Mouse (Mus musculus) heart, embryonic 12.5 days (tissue): Measurements from ENCODE around the gene Adgrg1. TPM values are rescaled to one million over a fixed set of nuclear protein-coding genes. Genes with fewer than 3 reads are reported as not detected.

ENCODE experiments used
- ATAC-seq: fragments of 200-750 bp; cut with Nextera tagmentation; 2 replicates; pipeline ENCODE4 v1.8.0; 2017; ENCODE audit warnings: moderate TSS enrichment, moderate library complexity; ENCODE audit not compliant: insufficient number of reproducible peaks, low FRiP score
- H3K27ac ChIP-seq: fragments of 300-500 bp; sonication (generic); 2 replicates; pipeline ENCODE4 v1.5.1; 2016; ENCODE audit warnings: mild to moderate bottlenecking, moderate library complexity; ENCODE audit not compliant: poor library complexity, severe bottlenecking
- H3K27me3 ChIP-seq: fragments of 300-500 bp; sonication (generic); replicated peaks from 2 replicates; pipeline ENCODE4 v1.6.1; 2016; ENCODE audit warnings: mild to moderate bottlenecking, moderate library complexity
- H3K36me3 ChIP-seq: fragments of 300-500 bp; sonication (generic); 2 replicates; pipeline ENCODE4 v1.6.1; 2016; ENCODE audit warnings: mild to moderate bottlenecking, moderate library complexity
- H3K4me1 ChIP-seq: fragments of 300-500 bp; sonication (generic); replicated peaks from 2 replicates; pipeline ENCODE4 v1.6.1; 2016; ENCODE audit warnings: mild to moderate bottlenecking
- H3K4me2 ChIP-seq: fragments of 300-500 bp; sonication (generic); 2 replicates; pipeline ENCODE4 v1.6.1; 2016; ENCODE audit warnings: mild to moderate bottlenecking, moderate library complexity
- H3K4me3 ChIP-seq: fragments of 300-500 bp; sonication (generic); 2 replicates; pipeline ENCODE4 v1.5.1; 2016; ENCODE audit warnings: mild to moderate bottlenecking
- H3K9ac ChIP-seq: fragments of 300-500 bp; sonication (generic); 2 replicates; pipeline ENCODE4 v1.6.1; 2016; ENCODE audit warnings: mild to moderate bottlenecking, moderate library complexity
- H3K9me3 ChIP-seq: fragments of 300-500 bp; sonication (generic); replicated peaks from 2 replicates; pipeline ENCODE4 v1.6.1; 2016; ENCODE audit warnings: mild to moderate bottlenecking, moderate library complexity
- whole genome bisulfite sequencing: fragments of 180-500 bp; shearing (Covaris S2); methylation state at CpG from one replicate; pipeline ENCODE4 v1.1.7; 2016; 5-methylcytosine and 5-hydroxymethylcytosine counted together
- polyA plus RNA-seq: library from polyadenylated mRNA; unstranded; fragments of >200 nt; fragmentation: Nextera tagmentation; extraction: Ambion mirVana; gene quantifications from 2 replicates; pipeline ENCODE4 v1.2.1, GENCODE M21; 2016

Gene Adgrg1
- polyA plus RNA-seq, 1 experiment from 2014 or later: 6.0 TPM

- Histone ChIP-seq H3K4me1 (peaks cover 55% of the 10 kb centered on the region), H3K4me2 (no peak overlapping the region), H3K36me3 (no peaks in the 10 kb centered on the region), H3K27ac (no peak overlapping the region), H3K9me3 (no peaks in the 10 kb centered on the region), H3K4me3 (no peak overlapping the region), H3K27me3 (no peaks in the 10 kb centered on the region), H3K9ac (no peak overlapping the region)
- WGBS: 76% methylated on average over 6 of the region's 6 CpGs
- no peak for ATAC-seq
Observed at GRCm38 (mm10) chr8:94988619-94989018, 14.1 kb downstream of the Adgrg1 start.

DNA sequence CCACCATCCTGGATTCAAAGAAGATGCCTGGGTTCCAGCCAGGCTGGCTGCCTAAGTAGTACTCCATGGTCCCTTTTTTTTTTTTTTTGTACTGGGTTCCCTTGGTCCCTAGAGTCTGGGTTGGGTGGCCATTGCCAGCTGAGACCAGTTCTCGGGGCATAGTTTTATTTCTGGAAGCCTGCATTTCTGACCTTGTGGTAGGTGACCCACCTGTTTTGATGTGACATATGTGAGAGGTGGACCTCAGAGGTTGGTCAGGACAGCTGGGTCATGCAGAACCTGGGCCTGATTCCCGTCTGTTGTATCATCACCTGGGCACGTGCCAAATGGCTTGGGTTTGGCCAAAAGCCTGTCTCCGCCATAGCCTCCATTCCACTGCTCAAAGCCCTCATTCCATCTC lies 15.2 kb downstream of the Adgrg1 start:
- no peak for ATAC-seq
- Histone ChIP-seq H3K9me3 (no peaks in the 10 kb centered on the region), H3K4me2 (no peak overlapping the region), H3K4me1 (peaks cover 54% of the 10 kb centered on the region), H3K4me3 (no peak overlapping the region), H3K27ac (no peak overlapping the region), H3K27me3 (no peaks in the 10 kb centered on the region), H3K36me3 (no peaks in the 10 kb centered on the region), H3K9ac (no peak overlapping the region)
- 87% methylated on average over 4 of the region's 4 CpGs for WGBS

GRCm38 (mm10) chr8:94990598-94991453 lies 16.3 kb downstream of the Adgrg1 start:
- Histone ChIP-seq H3K9me3 (no peaks in the 10 kb centered on the region), H3K27ac (no peak overlapping the region), H3K36me3 (no peaks in the 10 kb centered on the region), H3K4me2 (no peak overlapping the region), H3K4me3 (no peak overlapping the region), H3K9ac (no peak overlapping the region), H3K4me1 (peaks cover 47% of the 10 kb centered on the region), H3K27me3 (no peaks in the 10 kb centered on the region)
- ATAC-seq: no peak
- 56% methylated on average over 11 of the region's 11 CpGs for WGBS

DNA sequence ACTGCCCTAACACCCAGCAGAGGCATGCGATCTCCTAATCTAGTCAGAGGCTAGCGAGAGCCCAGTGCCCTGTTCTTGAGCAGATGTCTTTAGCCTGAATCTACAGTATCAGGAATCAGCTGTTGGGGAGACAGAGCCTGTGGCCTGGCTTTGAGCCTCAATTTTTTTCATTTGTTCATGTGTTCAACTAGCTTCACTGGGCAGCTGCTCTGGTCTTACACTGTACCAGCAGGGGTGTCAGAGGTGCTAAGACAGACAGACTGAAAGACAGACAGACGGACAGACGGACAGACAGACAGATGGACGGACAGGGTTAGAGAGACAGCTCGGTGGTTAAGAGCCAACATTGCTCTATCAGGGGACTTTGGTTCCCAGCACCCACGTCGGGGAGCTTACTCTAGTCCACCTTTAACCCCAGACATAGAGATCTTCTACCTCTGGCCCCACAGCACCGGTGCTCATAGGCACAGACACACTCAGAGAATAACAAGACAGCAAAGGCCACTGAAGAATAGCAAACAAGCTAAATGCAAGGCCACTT lies 17.0 kb downstream of the Adgrg1 start:
- no peak overlapping the region for H3K4me2 ChIP-seq
- no peaks in the 10 kb centered on the region for H3K9me3 ChIP-seq
- no peak overlapping the region for H3K4me3 ChIP-seq
- peaks cover 46% of the 10 kb centered on the region for H3K4me1 ChIP-seq
- H3K9ac ChIP-seq: no peak overlapping the region
- 76% methylated on average over 9 of the region's 9 CpGs for WGBS
- no peak overlapping the region for H3K27ac ChIP-seq
- ATAC-seq: no peak
- no peaks in the 10 kb centered on the region for H3K36me3 ChIP-seq
- H3K27me3 ChIP-seq: no peaks in the 10 kb centered on the region

- WGBS: 87% methylated on average over 4 of the region's 4 CpGs
- Histone ChIP-seq H3K4me1 (peaks cover 41% of the 10 kb centered on the region), H3K36me3 (no peaks in the 10 kb centered on the region), H3K4me3 (no peak overlapping the region), H3K27ac (no peak overlapping the region; the same call in 1 of the 2 replicates), H3K27me3 (no peaks in the 10 kb centered on the region), H3K9ac (no peak overlapping the region), H3K4me2 (no peak overlapping the region), H3K9me3 (no peaks in the 10 kb centered on the region)
- no peak for ATAC-seq
Observed at GRCm38 (mm10) chr8:94992010-94992409, 17.5 kb downstream of the Adgrg1 start.

- Histone ChIP-seq H3K9ac (no peak overlapping the region), H3K4me1 (peaks cover 41% of the 10 kb centered on the region)
Observed at GRCm38 (mm10) chr8:94992534-94992933, 18.0 kb downstream of the Adgrg1 start.

GRCm38 (mm10) chr8:94992996-94993724 lies 18.6 kb downstream of the Adgrg1 start:
- Histone ChIP-seq H3K9me3 (no peaks in the 10 kb centered on the region), H3K36me3 (no peaks in the 10 kb centered on the region), H3K27me3 (no peaks in the 10 kb centered on the region), H3K9ac (no peak overlapping the region), H3K27ac (no peak overlapping the region), H3K4me3 (no peak overlapping the region), H3K4me2 (no peak overlapping the region), H3K4me1 (peaks cover 46% of the 10 kb centered on the region)
- WGBS: 75% methylated on average over 9 of the region's 9 CpGs
- no peak for ATAC-seq

More at GRCm38 (mm10) chr8:94992534-94992933, 18.0 kb downstream of the Adgrg1 start:
- Histone ChIP-seq H3K36me3 (no peaks in the 10 kb centered on the region), H3K27me3 (no peaks in the 10 kb centered on the region), H3K4me2 (no peak overlapping the region), H3K4me3 (no peak overlapping the region), H3K27ac (no peak overlapping the region; the same call in 1 of the 2 replicates), H3K9me3 (no peaks in the 10 kb centered on the region)
- WGBS: 56% methylated on average over 5 of the region's 5 CpGs
- no peak for ATAC-seq

DNA sequence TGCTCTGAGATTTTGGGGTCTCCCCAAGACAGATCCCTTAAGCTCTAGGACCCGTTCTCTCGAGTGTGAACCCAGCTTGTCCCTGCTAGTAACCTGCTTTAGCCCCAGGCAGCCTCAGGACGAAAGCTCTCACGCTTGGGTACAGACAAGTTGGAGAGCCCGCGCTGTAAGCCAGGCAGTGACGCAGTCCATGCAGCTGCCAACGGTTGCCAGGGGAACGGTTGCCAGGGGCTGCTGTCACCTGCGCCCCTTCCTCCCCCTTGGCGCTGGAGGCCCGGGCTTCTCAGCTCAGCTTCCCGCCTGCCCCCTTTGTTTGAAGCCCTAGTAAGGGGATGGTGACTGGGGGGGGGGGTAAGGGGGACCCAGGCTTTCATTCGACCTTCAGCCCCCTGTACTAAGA lies 19.5 kb downstream of the Adgrg1 start:
- Histone ChIP-seq H3K9ac (no peak overlapping the region), H3K4me3 (no peak overlapping the region), H3K4me2 (no peak overlapping the region), H3K9me3 (no peaks in the 10 kb centered on the region), H3K36me3 (no peaks in the 10 kb centered on the region), H3K27me3 (no peaks in the 10 kb centered on the region), H3K27ac (no peak overlapping the region), H3K4me1 (peaks cover 54% of the 10 kb centered on the region)
- no peak for ATAC-seq
- WGBS: 6% methylated on average over 14 of the region's 14 CpGs

- H3K36me3 ChIP-seq: no peaks in the 10 kb centered on the region
- ATAC-seq: no peak
- no peaks in the 10 kb centered on the region for H3K9me3 ChIP-seq
- H3K4me3 ChIP-seq: no peak overlapping the region
- no peak overlapping the region for H3K27ac ChIP-seq
- no peaks in the 10 kb centered on the region for H3K27me3 ChIP-seq
- WGBS: 48% methylated on average over 1 of the region's 1 CpGs
- H3K4me2 ChIP-seq: no peak overlapping the region
- H3K9ac ChIP-seq: no peak overlapping the region
- peaks cover 59% of the 10 kb centered on the region for H3K4me1 ChIP-seq
Observed at GRCm38 (mm10) chr8:94994510-94994909, 20.0 kb downstream of the Adgrg1 start.

DNA sequence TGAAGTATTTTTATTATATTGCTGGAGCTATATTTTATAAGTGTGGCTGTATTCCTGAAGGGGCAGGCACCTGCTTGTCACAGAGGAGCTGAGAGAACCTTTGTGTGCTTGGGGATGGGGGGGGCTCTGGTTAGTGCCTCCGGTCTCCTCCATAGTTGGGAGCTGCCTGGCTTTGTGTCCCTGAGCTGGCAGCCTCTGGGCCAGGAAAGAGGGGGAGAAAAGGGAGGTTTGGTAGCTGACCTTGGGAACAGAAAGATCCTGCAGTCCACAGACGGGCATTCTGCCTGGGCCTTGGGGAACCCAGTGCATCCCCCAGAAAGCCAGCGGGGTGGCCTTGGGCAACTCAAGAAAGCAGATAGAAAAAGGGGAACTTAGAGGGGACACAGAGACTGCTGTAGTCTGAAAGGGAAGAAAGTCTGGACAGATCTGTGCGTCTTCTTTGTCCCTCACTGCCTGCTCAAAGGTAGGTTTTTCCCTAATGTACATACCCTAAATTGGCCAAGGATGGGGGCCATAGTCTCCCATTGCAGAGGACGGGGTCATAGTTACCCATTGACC lies 20.9 kb downstream of the Adgrg1 start:
- no peak for ATAC-seq
- no peak overlapping the region for H3K4me2 ChIP-seq
- H3K4me3 ChIP-seq: no peak overlapping the region
- H3K27ac ChIP-seq: no peak overlapping the region
- no peaks in the 10 kb centered on the region for H3K36me3 ChIP-seq
- H3K9ac ChIP-seq: no peak overlapping the region
- H3K27me3 ChIP-seq: no peaks in the 10 kb centered on the region
- peaks cover 66% of the 10 kb centered on the region for H3K4me1 ChIP-seq
- 83% methylated on average over 5 of the region's 5 CpGs for WGBS
- H3K9me3 ChIP-seq: no peaks in the 10 kb centered on the region

DNA sequence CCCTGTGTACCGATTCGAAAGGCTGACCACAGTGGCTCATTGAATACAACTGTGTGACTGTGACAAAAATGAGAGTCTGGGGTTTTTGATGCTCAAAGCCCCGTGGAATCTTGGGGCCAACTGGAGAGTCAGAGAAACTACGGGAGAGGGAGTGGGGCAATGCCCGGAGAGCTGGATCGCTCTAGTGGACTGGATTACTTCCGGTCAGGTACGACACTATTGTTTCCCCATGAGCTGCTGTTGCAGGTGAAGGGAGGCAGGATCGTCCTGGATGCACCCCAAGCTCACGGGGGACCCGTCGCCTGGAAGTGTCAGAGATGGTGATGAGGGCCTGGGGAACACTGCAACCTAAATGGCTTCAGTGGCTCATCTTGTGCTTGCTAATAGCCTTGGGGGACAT lies 21.5 kb downstream of the Adgrg1 start:
- Histone ChIP-seq H3K27me3 (no peaks in the 10 kb centered on the region), H3K4me2 (no peak overlapping the region), H3K4me1 (peaks cover 73% of the 10 kb centered on the region), H3K4me3 (no peak overlapping the region), H3K27ac (no peak overlapping the region), H3K9me3 (no peaks in the 10 kb centered on the region), H3K9ac (no peak overlapping the region), H3K36me3 (no peaks in the 10 kb centered on the region)
- ATAC-seq: no peak
- WGBS: 76% methylated on average over 12 of the region's 12 CpGs
